Mouse (Mus musculus) cerebellum, postnatal 36 days (tissue): ENCODE data around the gene Sec14l2.

Experiments used
- DNase-seq, 2 experiments: peaks; one replicate each; pipeline ENCODE4 v3.0.0; 2021 to 2022; ENCODE audit warnings: mixed read lengths in 2 of 2

Sec14l2 gene

DNA sequence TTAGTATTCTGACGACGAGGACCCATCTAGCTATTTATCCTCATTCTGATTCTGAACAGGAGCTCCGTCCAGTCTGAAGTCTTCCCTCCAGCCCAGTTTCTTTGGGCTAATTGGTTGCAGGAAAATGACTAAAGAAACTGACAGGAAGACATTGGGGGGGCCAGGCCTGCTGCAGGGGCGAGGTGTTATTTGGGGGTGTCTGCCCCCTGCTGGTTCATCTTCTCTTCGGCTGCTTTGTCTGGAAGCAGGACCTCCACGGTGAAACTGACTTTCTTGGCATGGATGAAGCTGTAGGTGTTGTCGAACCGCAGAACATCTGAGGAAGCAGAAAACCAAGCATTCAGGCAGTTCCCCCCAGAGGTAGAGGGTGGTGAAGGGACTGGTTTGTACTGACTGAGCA lies 25.1 kb downstream of the Sec14l2 start:
- no peak for DNase-seq

GRCm38 (mm10) chr11:4097091-4097621 lies 26.1 kb downstream of the Sec14l2 start:
- DNase-seq, result peak in 1 of 2 experiments; percentile 31

DNA sequence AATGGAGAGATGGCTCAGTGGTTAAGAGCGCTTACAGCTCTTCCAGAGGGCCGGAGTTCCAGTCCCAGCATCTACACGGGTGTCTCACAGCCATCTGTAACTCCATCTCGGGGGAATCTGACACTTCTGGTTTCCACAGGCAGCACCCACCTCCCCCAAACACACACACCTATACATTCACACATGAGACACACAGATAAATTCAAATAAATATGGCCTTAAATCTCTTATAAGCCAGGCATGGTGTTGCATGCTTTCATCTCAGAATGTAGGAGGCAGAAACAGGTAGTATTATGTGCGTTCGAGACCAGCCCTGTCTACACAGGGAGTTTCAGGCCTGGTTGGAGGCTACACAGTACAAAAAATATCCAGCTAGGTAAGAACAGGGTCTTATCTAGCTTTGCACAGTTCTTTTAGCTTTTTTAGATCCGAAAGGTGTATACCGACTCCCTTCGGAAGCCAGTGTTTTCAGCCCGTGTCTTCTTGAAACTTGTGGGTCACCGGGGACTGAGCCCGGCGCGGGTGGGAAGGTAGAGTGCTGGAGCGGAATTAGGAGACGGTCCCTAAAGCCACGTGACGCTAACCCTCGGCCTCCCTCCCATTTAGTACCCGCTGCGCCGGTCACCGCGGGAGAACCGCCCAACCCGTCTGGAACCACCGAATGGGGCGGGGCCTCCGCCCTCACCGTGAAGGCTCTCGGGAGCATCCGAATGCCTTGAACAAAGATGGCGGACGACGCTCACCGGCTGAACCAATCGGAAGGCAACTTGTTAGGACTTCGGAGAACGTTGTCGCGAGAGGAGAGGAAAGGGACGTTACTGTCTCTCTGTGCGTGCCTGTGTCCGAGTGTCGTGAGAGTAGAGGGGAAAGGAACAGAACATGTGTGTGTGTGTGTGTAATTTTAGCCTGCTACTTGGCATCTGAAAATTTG lies 26.9 kb downstream of the Sec14l2 start:
- peak; percentile 99 for DNase-seq

- peak; percentile 60 to 67 for DNase-seq
These were observed 27.8 kb downstream of the Sec14l2 start, which contains the start of gene Mtfp1 for GRCm38 (mm10) chr11:4095171-4096053. TSS of gene Mtfp1 (minus strand) at chr11:4095445.

GRCm38 (mm10) chr11:4094378-4095170 lies 28.6 kb downstream of the Sec14l2 start:
- peak; percentile 61 to 68 for DNase-seq

DNA sequence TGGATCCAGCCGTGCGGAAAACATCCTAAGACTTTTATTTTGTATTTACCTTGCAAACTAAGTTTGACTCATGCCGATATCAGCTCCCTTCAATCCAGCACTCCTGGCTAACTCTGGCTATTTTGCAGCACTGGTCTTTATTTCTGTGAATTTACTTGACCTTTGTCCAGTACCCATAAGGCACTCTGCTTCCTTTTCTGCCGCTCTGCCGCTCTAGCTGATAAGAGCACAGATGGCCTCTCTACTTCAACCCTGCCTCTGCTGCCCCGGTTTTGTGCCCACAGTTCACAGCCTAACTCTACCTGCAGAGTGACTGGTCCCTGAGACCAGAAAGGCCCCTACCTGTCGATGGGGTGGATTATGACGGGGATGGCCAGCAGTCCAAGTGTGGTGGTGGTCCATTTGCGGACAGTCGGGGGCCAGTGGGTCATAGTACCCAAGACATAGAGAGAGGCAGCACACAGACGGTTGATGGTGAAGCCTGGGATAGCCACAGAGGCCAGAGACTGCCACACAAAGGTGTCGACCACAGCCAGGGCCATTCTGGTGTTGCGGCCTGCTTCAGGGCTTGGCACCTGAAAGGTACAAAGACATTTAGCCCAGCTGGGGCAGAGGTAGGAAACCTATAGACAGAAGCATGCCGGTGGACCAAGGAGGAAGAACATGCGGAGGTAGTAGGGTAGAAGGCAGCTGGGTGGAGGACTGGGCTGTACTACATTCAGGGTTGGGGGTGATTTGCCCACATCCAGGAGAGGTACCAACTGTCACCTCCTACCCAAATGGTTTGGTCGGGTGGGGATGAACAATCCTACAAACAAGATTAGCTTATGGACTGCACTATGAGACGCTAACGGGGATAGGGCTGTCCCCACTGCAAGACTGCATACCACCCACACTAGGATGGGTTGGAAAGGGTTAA lies 29.5 kb downstream of the Sec14l2 start:
- no peak for DNase-seq

DNA sequence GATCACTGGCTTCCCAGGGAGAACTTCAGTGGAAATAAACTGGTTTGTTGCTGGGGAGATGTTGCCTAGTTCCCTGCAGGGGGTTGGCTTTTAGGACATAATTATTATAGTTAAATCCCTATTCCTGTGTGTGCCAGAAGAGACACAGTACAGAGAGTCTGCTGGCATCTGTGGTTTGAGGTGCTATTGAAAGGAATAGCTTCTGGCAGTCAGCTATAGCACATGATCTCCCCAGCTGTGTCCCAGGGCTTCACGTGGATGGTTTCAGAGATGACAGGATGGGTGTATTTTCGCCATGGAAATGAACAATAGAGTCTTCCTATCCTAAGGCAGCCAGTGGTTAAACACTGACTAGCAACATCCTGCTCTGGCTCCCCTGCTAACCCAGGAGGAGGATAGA lies 35.9 kb downstream of the Sec14l2 start:
- no peak for DNase-seq

DNA sequence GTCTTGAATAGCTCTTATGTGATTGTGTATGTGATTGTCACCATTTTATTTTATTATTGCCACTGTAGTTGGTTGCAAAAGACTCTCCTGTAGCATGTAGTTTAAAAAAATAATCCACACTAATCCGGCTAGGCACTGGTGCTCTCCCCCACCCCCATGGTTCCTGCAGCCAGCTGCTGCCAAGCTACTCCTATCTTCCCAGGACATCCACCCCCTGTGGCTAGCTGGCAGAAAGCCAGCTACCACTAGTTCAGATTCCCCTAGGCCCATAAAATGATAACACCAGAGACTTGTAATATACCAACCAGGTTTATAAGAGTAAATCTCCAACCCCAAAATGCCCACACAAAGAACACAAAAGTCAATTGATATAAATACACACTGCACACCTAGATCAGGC lies 37.0 kb downstream of the Sec14l2 start:
- DNase-seq, result no peak

GRCm38 (mm10) chr11:4083316-4084078 lies 39.7 kb downstream of the Sec14l2 start:
- peak; percentile 37 to 68 for DNase-seq

DNA sequence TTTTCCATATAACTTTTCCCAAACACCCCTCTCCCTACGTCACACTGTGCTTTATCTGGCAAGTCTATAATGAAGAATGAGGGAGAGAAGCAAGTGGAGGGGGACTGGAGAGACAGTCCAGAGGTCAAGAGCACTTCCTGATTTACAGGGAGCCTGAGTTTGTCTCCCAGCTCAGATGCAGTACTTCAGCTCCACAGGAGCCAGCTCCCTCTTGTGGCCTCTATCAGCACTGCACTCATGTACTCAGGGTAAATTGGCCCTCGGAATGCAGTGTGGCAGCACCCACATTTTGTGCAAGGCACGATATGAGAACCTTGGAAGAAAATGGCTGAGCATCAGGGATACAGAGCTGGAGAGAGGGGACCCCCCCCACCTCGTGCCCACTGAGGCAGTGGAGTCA lies 43.0 kb downstream of the Sec14l2 start:
- peak; percentile 58 to 64 for DNase-seq

DNA sequence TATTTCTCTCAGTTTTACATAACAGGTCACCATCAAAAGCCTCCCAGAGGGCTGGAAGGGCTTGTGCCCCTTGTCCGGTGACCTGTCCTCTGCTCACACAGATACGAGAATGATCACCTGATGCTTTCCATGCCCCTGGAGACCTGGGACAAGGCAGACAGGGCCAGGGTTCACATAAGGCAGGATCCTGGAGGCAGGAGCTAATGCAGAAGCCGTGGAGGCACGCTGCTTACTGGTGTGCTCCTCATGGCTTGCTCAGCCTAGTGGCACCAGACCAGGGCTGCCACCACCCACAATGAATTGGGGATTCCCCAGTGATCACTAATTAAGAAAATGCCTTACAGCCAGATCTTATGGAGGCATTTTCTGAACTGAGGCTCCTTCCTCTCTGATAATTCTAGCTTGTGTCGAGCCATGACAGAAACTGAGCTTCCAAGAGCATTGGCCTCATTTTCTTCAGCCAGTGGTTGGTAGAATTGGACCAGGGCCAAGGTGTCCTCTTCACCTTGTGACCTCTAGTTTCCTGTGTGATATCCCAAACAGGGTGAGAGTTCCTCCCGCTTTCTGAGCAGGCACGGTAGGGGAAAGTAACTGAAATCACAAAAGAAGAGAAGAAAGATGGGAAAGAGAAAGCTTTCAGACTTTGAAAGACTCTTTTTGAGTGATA lies 44.8 kb downstream of the Sec14l2 start:
- DNase-seq, result no peak

GRCm38 (mm10) chr11:4076633-4077032 lies 46.6 kb downstream of the Sec14l2 start:
- no peak for DNase-seq

GRCm38 (mm10) chr11:4069664-4070063 lies 53.6 kb downstream of the Sec14l2 start:
- DNase-seq, result no peak

DNA sequence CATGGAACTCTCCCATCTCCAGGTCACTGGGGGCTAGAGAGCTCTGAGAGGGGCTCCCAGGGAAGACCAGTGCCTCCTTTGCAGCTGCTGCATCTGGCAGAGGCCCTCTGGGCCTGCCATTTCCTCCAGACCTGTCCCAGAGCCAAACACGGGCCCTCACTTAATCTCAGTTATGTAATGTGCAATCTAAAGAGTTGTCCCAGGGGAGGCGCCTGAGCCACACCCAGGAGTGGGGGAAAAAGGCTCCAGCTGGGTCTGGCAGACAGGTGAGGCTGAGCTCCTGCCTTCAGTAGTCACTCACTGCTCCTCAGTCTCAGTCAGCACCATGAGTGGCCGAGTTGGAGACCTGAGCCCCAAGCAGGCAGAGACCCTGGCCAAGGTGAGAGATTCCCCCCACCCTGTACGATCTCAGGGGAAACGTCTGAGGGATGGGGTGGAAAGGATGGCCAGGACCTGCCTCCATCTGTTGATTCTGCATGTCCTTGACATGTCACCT lies 58.5 kb downstream of the Sec14l2 start, which contains the start of gene Sec14l3:
Gene Sec14l3 (plus strand): TSS at position 215 of the 496 bp plus-strand sequence.
- no peak for DNase-seq

DNA sequence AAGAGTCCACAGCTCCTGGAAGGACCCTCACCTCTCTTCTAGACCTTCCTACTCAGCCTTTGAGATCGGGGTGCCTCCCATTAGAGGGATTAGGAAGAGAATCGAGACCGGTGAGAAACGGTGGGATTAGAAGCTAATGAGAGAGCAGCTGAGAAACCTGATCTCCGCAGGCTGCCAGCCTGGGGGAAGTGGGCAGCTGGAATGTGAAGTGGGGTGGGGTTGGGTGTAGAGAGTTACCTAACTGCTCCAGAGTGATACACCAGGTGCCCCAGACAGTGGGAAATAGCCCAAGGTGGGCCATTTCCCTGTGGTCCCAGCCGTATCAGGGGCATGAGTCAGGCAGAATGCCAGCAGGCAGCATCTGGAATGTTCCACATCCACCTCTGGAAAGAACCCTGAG lies 60.2 kb downstream of the Sec14l2 start:
- no peak for DNase-seq

DNA sequence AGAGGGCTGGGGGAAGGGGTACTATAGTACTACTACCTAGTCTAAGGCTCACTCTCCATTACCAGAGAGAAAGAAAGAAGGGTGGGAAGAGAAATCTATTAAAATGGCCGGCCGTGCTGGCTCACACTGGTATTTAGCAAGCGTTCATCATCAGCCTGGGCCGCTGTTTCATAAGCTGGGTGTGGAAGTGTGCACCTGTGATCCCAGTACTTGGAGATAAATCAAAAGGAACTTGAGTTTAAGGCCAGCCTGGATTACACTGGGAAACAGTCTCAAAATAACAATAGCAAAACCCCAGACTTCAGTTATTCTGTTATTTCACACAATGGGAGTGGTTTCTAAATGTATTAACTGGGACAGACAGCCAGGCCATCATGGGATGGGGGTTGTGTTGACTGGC lies 60.7 kb downstream of the Sec14l2 start:
- no peak for DNase-seq

DNA sequence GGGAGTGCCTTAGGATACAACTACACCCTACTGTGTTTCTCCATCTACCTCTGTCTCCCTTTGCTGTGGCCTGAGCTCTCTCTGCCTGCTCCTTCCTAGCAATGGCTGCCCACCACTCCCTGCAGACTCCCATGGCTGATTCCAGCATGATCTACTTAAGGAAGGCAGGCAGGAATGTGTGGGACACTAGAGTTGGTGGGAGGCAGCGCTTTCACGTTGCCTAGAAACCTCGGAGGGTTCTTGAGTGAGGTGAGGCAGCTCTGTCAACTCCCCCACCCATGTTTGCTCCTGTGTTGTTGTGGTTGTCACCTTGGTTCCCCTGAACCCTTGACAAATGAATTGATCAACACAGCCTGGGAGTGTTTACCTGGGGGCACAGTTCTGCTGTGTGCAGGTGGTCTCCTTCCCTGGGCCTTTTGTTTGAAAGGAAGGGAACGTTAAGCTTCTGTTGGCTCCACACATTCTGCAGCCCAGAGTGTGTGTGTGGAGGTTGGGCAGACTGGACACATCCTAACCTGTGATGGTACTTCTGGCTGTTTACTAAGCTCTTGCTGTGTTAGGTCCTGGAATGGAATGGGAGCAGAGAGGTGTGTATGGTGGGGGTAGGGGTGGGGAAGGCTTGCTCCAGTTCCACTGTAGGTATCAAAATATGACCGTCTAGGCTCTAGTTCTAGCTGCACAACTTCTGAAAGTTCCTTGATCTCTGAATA lies 62.2 kb downstream of the Sec14l2 start:
- DNase-seq, result no peak

DNA sequence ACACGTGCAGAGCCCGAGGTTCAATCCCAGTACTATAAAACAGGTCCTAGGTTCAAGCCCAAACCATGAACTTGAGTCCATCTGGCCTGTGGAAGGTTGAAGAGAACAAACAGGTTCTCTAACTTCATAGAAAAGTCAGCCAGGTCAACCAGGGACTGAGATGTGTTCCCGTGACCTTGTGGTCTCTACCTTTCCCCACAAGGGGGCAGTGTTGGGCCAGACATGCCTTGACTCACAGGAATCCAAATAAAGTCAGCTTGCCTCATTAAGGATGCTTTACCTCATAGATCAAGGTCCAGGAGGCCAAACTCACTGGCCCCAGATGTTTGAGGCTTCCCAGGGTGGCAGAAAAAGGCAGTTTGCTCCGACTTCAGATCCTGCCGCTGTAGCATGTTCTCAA lies 69.6 kb downstream of the Sec14l2 start:
- peak; percentile 69 to 72 for DNase-seq

DNA sequence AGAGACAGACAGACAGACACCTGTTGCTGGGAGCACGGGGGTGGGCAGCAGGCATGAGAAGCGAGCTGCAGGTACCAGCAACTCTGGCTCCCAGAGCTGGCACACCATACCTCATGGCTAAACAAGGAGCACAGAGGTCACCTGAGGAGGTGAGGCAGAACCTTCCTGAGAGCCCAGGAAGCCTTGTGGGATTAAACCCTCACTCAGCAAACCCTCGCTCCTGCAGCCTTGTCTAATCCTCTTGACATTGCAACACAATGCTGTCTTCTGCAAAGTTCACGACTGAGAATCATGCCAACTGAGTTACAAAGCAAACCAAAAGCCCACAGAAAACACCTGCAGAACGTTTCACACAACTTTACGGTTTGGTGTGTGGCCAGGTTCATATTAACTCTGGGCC lies 74.8 kb downstream of the Sec14l2 start:
- no peak for DNase-seq
